Mouse (Mus musculus) C2C12 (cell line): ENCODE data around the gene Kcne4.

Experiments used
- CEBPB ChIP-seq: IDR thresholded peaks from one replicate; pipeline ENCODE4 v1.6.1; 2011; ENCODE audit warnings: low read depth, mild to moderate bottlenecking, control low read depth, moderate library complexity
- CTCF ChIP-seq: IDR thresholded peaks from one replicate; pipeline ENCODE4 v1.5.1; 2011; ENCODE audit not compliant: control insufficient read depth, insufficient read depth, insufficient read length
- FOSL1 ChIP-seq: IDR thresholded peaks from one replicate; pipeline ENCODE4 v1.8.0; 2011; ENCODE audit warnings: mild to moderate bottlenecking, low read length; ENCODE audit not compliant: poor library complexity, insufficient read depth, severe bottlenecking
- MAX ChIP-seq: IDR thresholded peaks from one replicate; pipeline ENCODE4 v1.6.1; 2011; ENCODE audit warnings: mild to moderate bottlenecking, control low read depth
- MYOD1 ChIP-seq: IDR thresholded peaks from one replicate; pipeline ENCODE4 v1.6.1; 2011; ENCODE audit warnings: low read depth; ENCODE audit not compliant: control insufficient read depth, insufficient read length
- MYOG ChIP-seq: IDR thresholded peaks from one replicate; pipeline ENCODE4 v1.6.1; 2011; ENCODE audit not compliant: control insufficient read depth, insufficient read length; ENCODE audit errors: extremely low read depth
- USF1 ChIP-seq: IDR thresholded peaks from one replicate; pipeline ENCODE4 v1.6.1; 2011; ENCODE audit warnings: low read depth, mild to moderate bottlenecking, control low read depth, moderate library complexity

- no peak for TF ChIP-seq CTCF
- no peak for TF ChIP-seq MAX
- TF ChIP-seq MYOG = no peak
- TF ChIP-seq CEBPB = no peak
- no peak for TF ChIP-seq USF1
- no peak for TF ChIP-seq MYOD1
- no peak for TF ChIP-seq FOSL1
Measured at GRCm38 (mm10) chr1:78846471-78846870, 29.9 kb downstream of the Kcne4 start.
